22 mouse cellular contexts compared by ENCODE assay signal in genomic region chr7:82294083-82294482, GRCm38 (mm10). TPM values are rescaled to one million over a fixed set of nuclear protein-coding genes. Genes with fewer than 3 reads are reported as not detected.
DNase-seq lines count a peak whose midpoint lies in the region; ATAC-seq and TF ChIP-seq lines count a peak whose summit lies in the region.
"Had no signal": no experiment of that assay in that cellular context is flagged by ENCODE, and none has a peak within 500 bp of the region (broad histone marks: within the 10 kb centered on the region; RNA-seq: fewer than 3 reads in every experiment).

No protein-coding gene starts in this region.

- no peak for TF ChIP-seq CTCF in layer of hippocampus, adult 2 months (conservative IDR thresholded peaks at IDR 0.05)

- H3K27me3 ChIP-seq in limb, embryonic 15.5 days: no peaks in the 10 kb centered on the region
- H3K27me3 ChIP-seq: forebrain, embryonic 13.5 days; liver, embryonic 15.5 days had no signal

- no peak overlapping the region for H3K9ac ChIP-seq in limb, embryonic 15.5 days
- H3K9ac ChIP-seq: forebrain, embryonic 13.5 days; heart, embryonic 13.5 days; liver, embryonic 15.5 days had no signal

- H3K27ac ChIP-seq in layer of hippocampus, adult 2 months: no peak overlapping the region
- H3K27ac ChIP-seq in limb, embryonic 15.5 days: no peak overlapping the region
- H3K27ac ChIP-seq: forebrain, embryonic 13.5 days; heart, embryonic 13.5 days; liver, embryonic 15.5 days; midbrain, embryonic 10.5 days had no signal

- H3K4me2 ChIP-seq in limb, embryonic 15.5 days: 0 out of 2 replicates have a peak overlapping the region, but pooled peaks have one; percentile 17
- H3K4me2 ChIP-seq: forebrain, embryonic 13.5 days; heart, embryonic 13.5 days; liver, embryonic 15.5 days had no signal

- peak overlapping the region; percentile 27 for H3K4me3 ChIP-seq in layer of hippocampus, adult 2 months
- no peak overlapping the region for H3K4me3 ChIP-seq in limb, embryonic 15.5 days
- H3K4me3 ChIP-seq: forebrain, embryonic 13.5 days; heart, embryonic 13.5 days; liver, embryonic 15.5 days; midbrain, embryonic 10.5 days; myocyte had no signal

- 46% methylated on average over 10 of the region's 10 CpGs for WGBS in limb, embryonic 15.5 days

- H3K9me3 ChIP-seq in limb, embryonic 15.5 days: no peaks in the 10 kb centered on the region
- H3K9me3 ChIP-seq: forebrain, embryonic 13.5 days; heart, embryonic 13.5 days; liver, embryonic 15.5 days; midbrain, embryonic 10.5 days had no signal

- no peaks in the 10 kb centered on the region for H3K36me3 ChIP-seq in limb, embryonic 15.5 days
- H3K36me3 ChIP-seq: heart, embryonic 13.5 days; liver, embryonic 15.5 days; midbrain, embryonic 10.5 days had no signal

- H3K4me1 ChIP-seq in limb, embryonic 15.5 days: peaks cover 31% of the 10 kb centered on the region
- H3K4me1 ChIP-seq: liver, embryonic 15.5 days; midbrain, embryonic 10.5 days had no signal

- peak; percentile 52; the same call in 1 of the 2 replicates for ATAC-seq in common myeloid progenitor, adult 5-6 weeks (replicated peaks; ENCODE audit: low read depth, poor library complexity, severe bottlenecking)
- no peak for ATAC-seq in limb, embryonic 15.5 days (ENCODE audit: insufficient number of reproducible peaks, low FRiP score, low TSS enrichment, low read depth)
- ATAC-seq: inflammation-experienced regulatory T-cells, adult 6 months had no signal

- DNase-seq in cerebellum, postnatal 25 days: peak; percentile 37 to 49
- no peak for DNase-seq in cerebellum, adult 9-10 months
- DNase-seq in layer of hippocampus, adult 2 months (ENCODE audit: low spot score in 2 of 2): no peak
- no peak for DNase-seq in layer of hippocampus, postnatal 25 days (ENCODE audit: extremely low spot score in 1 of 2, low spot score in 1 of 2)
- DNase-seq in kidney, postnatal 10 days: no peak
- DNase-seq in frontal cortex, adult 2 months (ENCODE audit: extremely low spot score in 1 of 2, low spot score in 1 of 2): no peak
- DNase-seq: adrenal gland, adult 8-10 months; heart, adult 11 months; heart, postnatal 4 days; kidney, adult 8-10 months; kidney, postnatal 4 days; lung, postnatal 14 days; thymus, adult 2 months had no signal

RNA-seq across cellular contexts. Expression of gene Adamtsl3, which starts 41.4 kb away (rescaled TPM):
- total RNA-seq in layer of hippocampus, adult 2 months (2021): 1 to 10 TPM; 1.4 to 1.7 TPM
- 1 to 10 TPM; 1.5 to 1.8 TPM for total RNA-seq in layer of hippocampus, postnatal 25 days (2021)
- total RNA-seq in common myeloid progenitor, adult 5-6 weeks (2017): not detected in 2 replicates
- 6.6 and 7.5 TPM in 2 replicates for polyA plus RNA-seq in limb, embryonic 15.5 days (2015; fragmentation: Nextera tagmentation; extraction: Ambion mirVana)
- 0.61 and 0.90 TPM in 2 replicates for polyA plus RNA-seq in frontal cortex, adult 2 months (2012; rRNA removed)
- total RNA-seq: neutrophil, adult 5-6 weeks had no signal
- polyA plus RNA-seq: midbrain, embryonic 10.5 days had no signal

Comparison
In these comparisons a context has a peak if more than half of its experiments do, and no peak if none do; other contexts are left out.
1. DNase-seq: peak in cerebellum, postnatal 25 days (2 of 2); none in cerebellum, adult 9-10 months (single experiment), layer of hippocampus, adult 2 months (0 of 2), layer of hippocampus, postnatal 25 days (0 of 2), kidney, postnatal 10 days (single experiment) and frontal cortex, adult 2 months (0 of 2).